Mouse (Mus musculus) neutrophil, adult 65 days (primary cell): ENCODE measurements around the gene Pithd1. TPM values are rescaled to one million over a fixed set of nuclear protein-coding genes. Genes with fewer than 3 reads are reported as not detected.

Experiments used
- total RNA-seq: library from RNA; stranded (reverse); gene quantifications from 2 replicates; pipeline ENCODE4 v1.2.4, GENCODE M21; 2023

Gene Pithd1
- total RNA-seq: 23.4 and 26.2 TPM in 2 replicates

GRCm38 (mm10) chr4:135986943-135987710 is at the start of gene Pithd1:
TSS of gene Pithd1 (minus strand) at chr4:135987264.

GRCm38 (mm10) chr4:136021549-136022047 is 34.5 kb upstream of the Pithd1 start, which contains the start of gene Eloa:
TSS of gene Eloa (minus strand) at chr4:136021763.

DNA sequence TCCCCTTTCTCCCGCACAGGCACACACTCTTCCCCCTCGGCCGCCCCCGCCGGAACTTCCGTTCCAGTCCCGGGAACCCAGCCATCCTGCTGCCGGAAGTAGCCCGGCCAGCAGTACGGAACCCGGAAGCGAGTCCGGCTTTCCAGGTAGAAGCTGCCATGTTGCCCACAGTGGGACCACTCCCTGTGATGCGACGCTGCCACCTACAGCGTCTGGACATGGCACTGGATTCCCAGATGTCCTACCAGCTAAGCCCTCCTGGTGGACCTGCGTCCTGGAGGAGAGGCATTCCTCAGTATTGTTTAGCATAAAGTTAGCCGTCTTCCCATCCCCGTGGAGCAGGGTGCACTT is 14.5 kb downstream of the Pithd1 start, which contains the start of gene Lypla2:
Lypla2 (minus strand) TSS at position 71 of the 351 bp plus-strand sequence.

GRCm38 (mm10) chr4:135963457-135964193 is 23.4 kb downstream of the Pithd1 start, which contains the start of gene Gale:
TSS of gene Gale (plus strand) at chr4:135963727.

DNA sequence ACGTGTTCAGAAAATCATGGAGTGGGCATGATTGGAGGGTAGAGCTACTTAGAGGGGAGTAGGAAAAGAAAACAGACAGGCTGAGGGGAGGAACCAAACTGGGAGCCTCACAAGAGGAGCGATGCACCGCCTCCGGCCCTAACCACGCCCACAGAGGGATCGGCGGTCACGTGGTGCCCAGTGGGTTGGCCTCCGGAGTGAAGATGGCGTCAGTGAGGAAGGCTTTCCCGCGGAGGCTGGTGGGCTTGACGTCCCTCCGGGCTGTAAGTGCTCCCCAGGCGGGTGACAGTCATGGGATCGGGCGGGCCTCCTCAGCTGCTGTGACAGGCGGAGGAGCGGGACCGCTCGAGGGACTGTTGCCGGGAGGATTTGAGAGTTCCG is 40.8 kb downstream of the Pithd1 start, which contains the start of gene Hmgcl:
Hmgcl (plus strand) TSS at position 171 of the 381 bp plus-strand sequence.

Other genes with a start within 250 kb of the Pithd1 start
- gene Myom3, start 227.5 kb downstream of the Pithd1 start, total RNA-seq: not detected in 2 replicates
- 68.3 and 87.2 TPM in 2 replicates for gene Srsf10, start 131.5 kb downstream of the Pithd1 start, total RNA-seq
- gene Pnrc2, start 113.4 kb downstream of the Pithd1 start, total RNA-seq: 108 and 115 TPM in 2 replicates
- 42.6 and 49.2 TPM in 2 replicates for gene Cnr2, start 91.9 kb downstream of the Pithd1 start, total RNA-seq
- 94.8 and 113 TPM in 2 replicates for gene Fuca1, start 66.5 kb downstream of the Pithd1 start, total RNA-seq
- 54.9 and 66.8 TPM in 2 replicates for gene Hmgcl, start 40.8 kb downstream of the Pithd1 start, total RNA-seq
- gene Gale, start 23.5 kb downstream of the Pithd1 start, total RNA-seq: 18.3 and 18.8 TPM in 2 replicates
- 98.8 and 101 TPM in 2 replicates for gene Lypla2, start 14.6 kb downstream of the Pithd1 start, total RNA-seq
- gene Eloa, start 34.5 kb upstream of the Pithd1 start, total RNA-seq: 85.6 and 88.9 TPM in 2 replicates
- 242 and 261 TPM in 2 replicates for gene Rpl11, start 66.2 kb upstream of the Pithd1 start, total RNA-seq
- 10.6 and 11.5 TPM in 2 replicates for gene Id3, start 156.2 kb upstream of the Pithd1 start, total RNA-seq
- 86.8 and 107 TPM in 2 replicates for gene E2f2, start 185.1 kb upstream of the Pithd1 start, total RNA-seq
- gene Asap3, start 219.1 kb upstream of the Pithd1 start, total RNA-seq: 0.16 TPM in 1 of 2 replicates, not detected in the other